Mouse (Mus musculus) lung, adult 2 months (tissue): ENCODE data around the gene A630076J17Rik.

Experiments
- CTCF ChIP-seq: fragments of 200-500 bp; IDR thresholded peaks from 2 replicates; pipeline ENCODE4 v1.5.1; 2011; ENCODE audit warnings: mild to moderate bottlenecking, low read length, control low read depth; ENCODE audit not compliant: insufficient read depth
- POLR2A ChIP-seq: fragments of 200-500 bp; IDR thresholded peaks from 2 replicates; pipeline ENCODE4 v1.6.1; 2011; ENCODE audit warnings: low read depth, mild to moderate bottlenecking, control low read depth, low read length, borderline replicate concordance; ENCODE audit errors: extremely low read depth

GRCm38 (mm10) chr3:107260956-107261850 lies 30.8 kb downstream of the A630076J17Rik start:
- TF ChIP-seq CTCF (no peak), POLR2A (no peak)
